Mouse (Mus musculus) liver, embryonic 15.5 days (tissue): ENCODE measurements around the gene Bet1l. TPM values are rescaled to one million over a fixed set of nuclear protein-coding genes. Genes with fewer than 3 reads are reported as not detected.

Source experiments
- polyA plus RNA-seq: library from polyadenylated mRNA; unstranded; fragments of >200 nt; fragmentation: Nextera tagmentation; extraction: Ambion mirVana; gene quantifications from 2 replicates; pipeline ENCODE4 v1.2.1, GENCODE M21; 2015

The Bet1l gene
- polyA plus RNA-seq, 1 experiment from 2014 or later, result 20.3 TPM

Other genes with a start within 250 kb of the Bet1l start
- gene Olfr61, start 228.6 kb downstream of the Bet1l start, polyA plus RNA-seq, result not detected in 2 replicates
- not detected in 2 replicates for gene Olfr53, start 211.1 kb downstream of the Bet1l start, polyA plus RNA-seq
- gene Olfr539, start 197.6 kb downstream of the Bet1l start, polyA plus RNA-seq, result not detected in 2 replicates
- gene Olfr45, start 175.6 kb downstream of the Bet1l start, polyA plus RNA-seq, result not detected in 2 replicates
- not detected in 2 replicates for gene Olfr541, start 160.3 kb downstream of the Bet1l start, polyA plus RNA-seq
- 0.46 and 0.75 TPM in 2 replicates for gene Cyp2e1, start 93.8 kb downstream of the Bet1l start, polyA plus RNA-seq
- 0.06 and 0.13 TPM in 2 replicates for gene Syce1, start 69.7 kb downstream of the Bet1l start, polyA plus RNA-seq
- gene Zfp941, start 35.4 kb downstream of the Bet1l start, polyA plus RNA-seq, result 0.18 and 0.20 TPM in 2 replicates
- gene Urah, start 22.6 kb downstream of the Bet1l start, polyA plus RNA-seq, result 24.7 and 26.8 TPM in 2 replicates
- gene Scgb1c1, start 12.0 kb downstream of the Bet1l start, polyA plus RNA-seq, result not detected in 2 replicates
- not detected in 2 replicates for gene Odf3, start 9.8 kb downstream of the Bet1l start, polyA plus RNA-seq
- not detected in 2 replicates for gene Gm45785, start 1.2 kb downstream of the Bet1l start, polyA plus RNA-seq
- 20.9 and 23.3 TPM in 2 replicates for gene Ric8a, start 620 bp downstream of the Bet1l start, polyA plus RNA-seq
- gene Psmd13, start 24.4 kb upstream of the Bet1l start, polyA plus RNA-seq, result 133 TPM in 2 replicates
- 20.0 and 21.5 TPM in 2 replicates for gene Sirt3, start 24.7 kb upstream of the Bet1l start, polyA plus RNA-seq
- 2.5 and 3.6 TPM in 2 replicates for gene Cox8b, start 42.9 kb upstream of the Bet1l start, polyA plus RNA-seq
- 4.8 and 7.0 TPM in 2 replicates for gene Nlrp6, start 63.3 kb upstream of the Bet1l start, polyA plus RNA-seq
- 6.0 and 6.6 TPM in 2 replicates for gene Pgghg, start 83.8 kb upstream of the Bet1l start, polyA plus RNA-seq
- 0.39 and 0.68 TPM in 2 replicates for gene Ifitm5, start 92.7 kb upstream of the Bet1l start, polyA plus RNA-seq
- gene Gm45717, start 98.4 kb upstream of the Bet1l start, polyA plus RNA-seq, result not detected in 2 replicates
- gene Ifitm2, start 98.4 kb upstream of the Bet1l start, polyA plus RNA-seq, result 384 and 401 TPM in 2 replicates
- 21.3 TPM in 2 replicates for gene Ifitm1, start 109.6 kb upstream of the Bet1l start, polyA plus RNA-seq
- gene Ifitm3, start 153.2 kb upstream of the Bet1l start, polyA plus RNA-seq, result 84.9 and 98.1 TPM in 2 replicates
- 23.2 and 25.7 TPM in 2 replicates for gene Ifitm6, start 160.3 kb upstream of the Bet1l start, polyA plus RNA-seq
- not detected in 2 replicates for gene Gm17387, start 171.6 kb upstream of the Bet1l start, polyA plus RNA-seq
- gene B4galnt4, start 203.5 kb upstream of the Bet1l start, polyA plus RNA-seq, result 0.45 and 0.46 TPM in 2 replicates
- 0.54 and 0.84 TPM in 2 replicates for gene Pkp3, start 220.6 kb upstream of the Bet1l start, polyA plus RNA-seq
- 22.1 and 28.1 TPM in 2 replicates for gene Sigirr, start 243.0 kb upstream of the Bet1l start, polyA plus RNA-seq